Mouse (Mus musculus): ENCODE results near the gene Oaz2.

DNA sequence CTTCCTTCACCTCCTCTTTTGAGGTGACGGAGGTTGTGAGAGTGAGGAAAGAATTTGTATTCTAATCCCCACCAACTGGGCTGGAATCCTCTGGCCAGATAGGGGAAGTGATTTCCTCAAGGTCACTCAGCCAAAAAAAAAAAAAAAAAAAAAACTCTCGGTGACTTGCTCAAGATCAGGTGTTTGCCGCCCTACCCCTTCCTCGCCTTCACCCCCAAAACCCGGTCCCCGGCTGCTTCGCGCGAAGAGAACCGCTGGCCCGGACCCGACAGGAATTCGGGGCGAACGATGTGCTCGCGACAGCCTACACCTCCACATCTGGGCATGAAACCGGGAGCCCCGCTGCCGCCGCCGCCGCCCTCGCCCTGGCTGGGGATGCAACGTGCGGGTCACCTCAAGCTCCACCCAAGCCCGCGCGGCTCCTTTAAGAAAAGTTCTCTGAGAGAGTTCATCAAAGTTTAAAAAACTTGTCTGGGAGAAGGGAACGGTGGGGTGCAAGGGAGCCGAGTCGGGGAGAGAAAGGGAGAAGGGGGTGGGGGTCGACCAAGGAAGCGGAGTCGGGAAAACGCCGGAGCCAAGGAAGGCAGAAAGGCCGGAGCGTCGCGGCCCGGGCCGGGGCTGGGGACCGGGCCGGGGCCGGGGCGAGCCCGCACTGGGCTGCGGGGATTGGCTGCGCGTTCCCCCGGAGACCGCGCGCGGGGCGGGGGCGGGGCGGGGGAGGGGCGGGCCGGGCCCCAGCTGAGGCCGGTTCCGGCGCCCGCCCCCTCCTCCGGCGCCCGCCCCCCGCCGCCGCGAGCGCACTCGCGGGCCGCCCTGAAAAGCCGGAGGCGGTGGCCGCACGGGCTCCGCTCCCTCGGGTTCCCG lies 37.8 kb upstream of the Oaz2 start:
- TF ChIP-seq POLR2A (IDR thresholded peaks at IDR 0.05; ENCODE audit: borderline replicate concordance, low read depth, low read length) (no peak), CTCF (IDR thresholded peaks at IDR 0.05; ENCODE audit: low read depth, low read length) (no peak)
